Mouse (Mus musculus) cerebellum, postnatal 4 days (tissue): ENCODE results near the gene Diras1.
A peak's percentile ranks its signal among the peaks of the same experiment; 100 is the strongest.
"Not testable (repeated sequence)": the region's sequence is repeated elsewhere in the genome, so short reads cannot be mapped to it uniquely, and the experiment has no call there.

Experiments used
- DNase-seq, 2 experiments: peaks; one replicate each; pipeline ENCODE4 v3.0.0; 2022; ENCODE audit warnings: low spot score in 2 of 2, mixed read lengths in 1 of 2

Gene Diras1

GRCm38 (mm10) chr10:80998778-80999177 lies 26.7 kb downstream of the Diras1 start:
- peak in 1 of 2 experiments; percentile 59 for DNase-seq

GRCm38 (mm10) chr10:80998021-80998420 lies 27.4 kb downstream of the Diras1 start:
- no peak for DNase-seq

GRCm38 (mm10) chr10:80997332-80997731 lies 28.1 kb downstream of the Diras1 start:
- no peak for DNase-seq

GRCm38 (mm10) chr10:80996501-80996900 lies 29.0 kb downstream of the Diras1 start:
- DNase-seq, result no peak

- DNase-seq, result peak; percentile 79 to 90
Observed at GRCm38 (mm10) chr10:80995091-80995632, 30.3 kb downstream of the Diras1 start.

GRCm38 (mm10) chr10:80994621-80995020 lies 30.8 kb downstream of the Diras1 start:
- DNase-seq, result no peak

- no peak for DNase-seq
Observed at GRCm38 (mm10) chr10:80993276-80993675, 32.2 kb downstream of the Diras1 start.

GRCm38 (mm10) chr10:80991945-80992344 lies 33.5 kb downstream of the Diras1 start:
- DNase-seq, result no peak

- no peak for DNase-seq
Observed at GRCm38 (mm10) chr10:80991007-80991406, 34.5 kb downstream of the Diras1 start.

- DNase-seq, result no peak
Observed at GRCm38 (mm10) chr10:80990406-80990805, 35.1 kb downstream of the Diras1 start.

GRCm38 (mm10) chr10:80989854-80990253 lies 35.6 kb downstream of the Diras1 start:
- not testable (repeated sequence) for DNase-seq

- no peak for DNase-seq
Observed at GRCm38 (mm10) chr10:80989446-80989845, 36.0 kb downstream of the Diras1 start.

GRCm38 (mm10) chr10:80987709-80988441 lies 37.6 kb downstream of the Diras1 start:
- peak; percentile 60 to 88 for DNase-seq

GRCm38 (mm10) chr10:80986754-80987153 lies 38.7 kb downstream of the Diras1 start:
- no peak for DNase-seq

GRCm38 (mm10) chr10:80985970-80986701 lies 39.3 kb downstream of the Diras1 start:
- no peak for DNase-seq

GRCm38 (mm10) chr10:80985241-80985969 lies 40.1 kb downstream of the Diras1 start:
- DNase-seq, result no peak

- DNase-seq, result no peak
Observed at GRCm38 (mm10) chr10:80984223-80984622, 41.2 kb downstream of the Diras1 start.

GRCm38 (mm10) chr10:80982381-80982780 lies 43.1 kb downstream of the Diras1 start:
- no peak for DNase-seq

GRCm38 (mm10) chr10:80981564-80982112 lies 43.8 kb downstream of the Diras1 start:
- no peak for DNase-seq

- no peak for DNase-seq
Observed at GRCm38 (mm10) chr10:80975478-80975877, 50.0 kb downstream of the Diras1 start.

GRCm38 (mm10) chr10:80973722-80974121 lies 51.7 kb downstream of the Diras1 start:
- no peak for DNase-seq
